Mouse (Mus musculus) kidney, embryonic 15.5 days (tissue): ENCODE measurements around the gene Traf3ip1. TPM values are rescaled to one million over a fixed set of nuclear protein-coding genes. Genes with fewer than 3 reads are reported as not detected.

Source experiments
- ATAC-seq: fragments of 200-750 bp; cut with Nextera tagmentation; replicated peaks from 2 replicates; pipeline ENCODE4 v1.8.0; 2017; ENCODE audit warnings: moderate TSS enrichment; ENCODE audit not compliant: low FRiP score
- H3K27ac ChIP-seq: fragments of 300-500 bp; sonication (generic); 2 replicates; pipeline ENCODE4 v1.5.1; 2015; ENCODE audit warnings: mild to moderate bottlenecking, inconsistent platforms
- H3K27me3 ChIP-seq: fragments of 300-500 bp; sonication (generic); 2 replicates; pipeline ENCODE4 v1.6.1; 2015; ENCODE audit warnings: inconsistent platforms
- H3K36me3 ChIP-seq: fragments of 300-500 bp; sonication (generic); 2 replicates; pipeline ENCODE4 v1.6.1; 2015; ENCODE audit warnings: inconsistent platforms
- H3K4me1 ChIP-seq: fragments of 300-500 bp; sonication (generic); 2 replicates; pipeline ENCODE4 v1.6.1; 2015; ENCODE audit warnings: inconsistent platforms
- H3K4me2 ChIP-seq: fragments of 300-500 bp; sonication (generic); 2 replicates; pipeline ENCODE4 v1.6.1; 2015; ENCODE audit warnings: moderate library complexity, mild to moderate bottlenecking, inconsistent platforms
- H3K4me3 ChIP-seq: fragments of 300-500 bp; sonication (generic); replicated peaks from 2 replicates; pipeline ENCODE4 v1.5.1; 2015; ENCODE audit warnings: mild to moderate bottlenecking, inconsistent platforms
- H3K9ac ChIP-seq: fragments of 300-500 bp; sonication (generic); 2 replicates; pipeline ENCODE4 v1.6.1; 2015; ENCODE audit warnings: mild to moderate bottlenecking, inconsistent platforms
- H3K9me3 ChIP-seq: fragments of 300-500 bp; sonication (generic); replicated peaks from 2 replicates; pipeline ENCODE4 v1.6.1; 2016; ENCODE audit warnings: inconsistent platforms
- WGBS: fragments of 180-500 bp; shearing (Covaris S2); methylation state at CpG from one replicate; pipeline ENCODE4 v1.1.7; 2015; ENCODE audit warnings: mixed read lengths; 5-methylcytosine and 5-hydroxymethylcytosine counted together
- polyA plus RNA-seq: library from polyadenylated mRNA; unstranded; fragments of >200 nt; fragmentation: Nextera tagmentation; extraction: Ambion mirVana; gene quantifications from 2 replicates; pipeline ENCODE4 v1.2.1, GENCODE M21; 2015

The Traf3ip1 gene
- 10.1 and 11.8 TPM in 2 replicates for polyA plus RNA-seq

DNA sequence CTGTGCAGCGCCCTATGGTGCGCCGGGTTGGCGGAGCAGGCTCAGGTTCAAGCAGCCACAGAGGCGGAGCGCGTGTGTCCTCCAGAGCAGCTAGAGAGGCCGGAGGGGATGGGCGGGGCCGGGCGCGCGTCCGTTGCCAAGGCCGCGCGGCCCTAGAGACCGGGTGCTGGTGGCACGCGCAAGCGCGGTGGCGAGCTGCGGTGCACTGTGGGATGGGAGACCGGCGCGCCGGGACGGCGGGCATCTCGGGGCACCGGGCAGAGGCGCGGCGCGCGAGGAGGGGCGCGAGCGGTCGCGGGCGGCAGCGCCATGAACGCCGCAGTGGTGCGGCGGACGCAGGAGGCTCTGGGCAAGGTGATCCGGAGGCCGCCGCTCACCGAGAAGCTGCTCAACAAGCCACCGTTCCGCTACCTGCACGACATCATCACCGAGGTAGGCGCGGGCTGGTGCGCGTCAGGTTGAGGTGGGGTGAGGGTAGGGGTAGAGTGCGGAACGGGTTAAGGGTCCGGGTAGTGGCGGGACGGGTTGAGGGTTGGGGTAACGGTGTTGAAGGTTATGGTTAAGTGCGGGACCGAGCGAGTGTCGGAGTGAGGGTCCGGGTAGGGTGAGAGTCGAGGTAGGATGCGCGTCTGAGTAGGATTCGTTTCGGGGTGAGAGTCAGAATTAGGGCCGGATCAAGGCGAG lies at the start of gene Traf3ip1:
Gene Traf3ip1 (plus strand): TSS at position 191 of the 684 bp plus-strand sequence.
- H3K4me3 ChIP-seq = peak within 1 kb of the TSS; percentile 96
- H3K9ac ChIP-seq = peak within 1 kb of the TSS; percentile 71
- no peaks in the 10 kb centered on the region for H3K9me3 ChIP-seq
- H3K4me2 ChIP-seq = peak within 1 kb of the TSS; percentile 89
- ATAC-seq = peak; percentile 98
- peaks cover 16% of the 10 kb centered on the region for H3K4me1 ChIP-seq
- H3K36me3 ChIP-seq = peaks cover 3% of the 10 kb centered on the region; the same call in 1 of the 2 replicates
- H3K27ac ChIP-seq = no peak within 1 kb of the TSS
- H3K27me3 ChIP-seq = no peaks in the 10 kb centered on the region
- WGBS = under 1% methylated on average over 73 of the region's 79 CpGs

DNA sequence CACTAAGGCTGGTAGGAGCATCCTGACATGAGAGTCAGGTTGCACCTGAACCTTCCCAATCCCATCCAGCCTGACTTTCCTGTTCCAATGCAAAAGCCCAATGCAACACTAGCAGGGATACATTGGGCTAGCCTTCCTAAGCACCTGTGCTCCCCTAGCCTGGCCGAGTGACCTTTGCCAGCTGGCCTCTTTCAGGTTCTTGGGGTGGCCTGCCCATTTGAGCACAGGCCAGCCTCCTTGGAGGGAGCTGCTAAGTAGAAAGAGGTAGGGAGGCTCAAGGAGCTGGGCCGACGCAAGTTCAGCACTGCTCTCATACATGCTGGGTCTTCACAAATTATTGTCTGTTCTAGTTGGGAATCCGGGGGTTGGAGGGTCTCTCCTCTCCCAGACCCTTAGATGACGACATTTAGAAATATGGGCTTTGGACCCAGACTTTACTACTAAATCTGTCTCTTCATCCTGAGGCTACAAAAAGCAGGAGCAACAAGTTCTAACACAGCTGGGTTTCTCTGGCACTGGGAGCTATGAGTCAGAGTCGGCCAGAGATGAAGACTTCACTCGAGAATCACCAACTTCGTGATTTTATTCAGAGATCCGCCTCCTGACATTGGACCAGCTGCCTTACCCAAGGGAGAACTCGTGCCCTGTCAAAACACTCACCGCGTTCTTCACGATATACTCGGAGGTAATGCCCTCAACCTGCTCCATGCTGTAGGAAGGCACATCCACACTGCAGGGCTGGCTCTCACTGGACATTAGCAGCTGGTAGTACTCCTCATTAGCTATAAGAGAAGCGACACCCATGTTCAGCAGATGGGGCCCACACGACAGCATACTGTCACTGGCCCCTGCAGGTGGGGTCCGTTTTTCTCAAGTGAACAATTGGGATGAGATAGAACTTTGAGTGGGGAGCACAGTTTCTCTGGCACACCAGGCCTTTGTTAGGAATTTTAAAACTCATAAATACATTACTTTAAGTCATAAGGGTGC lies 49.3 kb upstream of the Traf3ip1 start:
- Histone ChIP-seq H3K9ac (no peak overlapping the region), H3K4me1 (peaks cover 30% of the 10 kb centered on the region), H3K4me3 (no peak overlapping the region)

DNA sequence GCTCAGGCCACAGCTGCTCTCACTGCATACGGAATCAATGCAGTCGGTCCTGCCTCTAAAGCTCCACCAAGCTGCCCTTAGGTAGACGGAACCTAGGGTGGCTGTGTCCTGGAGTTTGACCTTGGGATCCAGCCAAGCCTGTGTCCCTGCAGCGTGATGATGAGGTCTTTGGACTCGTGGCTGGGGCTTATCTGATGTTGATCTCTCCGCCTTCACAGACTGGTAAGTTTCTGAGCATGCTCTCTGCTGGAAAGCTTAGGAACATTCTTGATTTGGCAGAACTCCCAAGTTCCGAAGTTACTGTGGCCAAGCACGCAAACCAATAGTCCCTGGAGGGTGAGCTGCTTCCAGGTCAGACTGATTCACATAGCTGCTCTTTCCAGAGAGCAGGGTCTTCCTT lies 48.4 kb upstream of the Traf3ip1 start:
- Histone ChIP-seq H3K9me3 (peaks cover 4% of the 10 kb centered on the region; the same call in 1 of the 2 replicates), H3K4me1 (peaks cover 34% of the 10 kb centered on the region), H3K9ac (no peak overlapping the region), H3K4me2 (no peak overlapping the region), H3K4me3 (no peak overlapping the region), H3K36me3 (peaks cover 30% of the 10 kb centered on the region), H3K27ac (peak overlapping the region; percentile 59), H3K27me3 (no peaks in the 10 kb centered on the region)
- WGBS = 56% methylated on average over 8 of the region's 8 CpGs
- ATAC-seq = peak; percentile 30; the same call in 1 of the 2 replicates

More for the DNA sequence above, 49.3 kb upstream of the Traf3ip1 start:
- H3K27ac ChIP-seq = peak overlapping the region; percentile 59
- H3K36me3 ChIP-seq = peaks cover 39% of the 10 kb centered on the region
- no peak for ATAC-seq
- no peaks in the 10 kb centered on the region for H3K27me3 ChIP-seq
- H3K9me3 ChIP-seq = peaks cover 4% of the 10 kb centered on the region; the same call in 1 of the 2 replicates
- 78% methylated on average over 17 of the region's 17 CpGs for WGBS
- no peak overlapping the region for H3K4me2 ChIP-seq

DNA sequence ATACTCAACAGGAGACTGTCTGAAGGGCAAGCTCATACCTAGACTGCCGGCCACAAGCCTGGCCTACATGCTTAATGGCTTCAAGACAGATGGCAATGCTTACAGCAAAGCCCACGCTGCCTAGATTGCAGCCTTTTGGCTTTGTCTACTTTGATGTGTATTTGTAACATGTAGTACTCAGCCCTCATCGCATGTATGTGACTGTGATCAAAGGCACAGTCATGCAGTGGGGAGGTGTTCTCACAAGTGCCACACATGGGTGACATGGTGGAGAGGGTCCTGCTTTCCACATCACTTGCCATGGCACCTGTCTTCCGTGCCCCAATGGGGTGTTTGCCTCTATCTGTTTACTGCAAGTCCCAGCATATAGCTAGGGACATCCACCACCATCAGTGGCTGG lies 47.9 kb upstream of the Traf3ip1 start:
- Histone ChIP-seq H3K9me3 (peaks cover 4% of the 10 kb centered on the region; the same call in 1 of the 2 replicates), H3K4me3 (no peak overlapping the region), H3K36me3 (peaks cover 28% of the 10 kb centered on the region), H3K27ac (peak overlapping the region; percentile 59), H3K9ac (no peak overlapping the region), H3K4me2 (no peak overlapping the region), H3K4me1 (peaks cover 39% of the 10 kb centered on the region), H3K27me3 (no peaks in the 10 kb centered on the region)
- ATAC-seq = no peak
- 84% methylated on average over 4 of the region's 4 CpGs for WGBS

DNA sequence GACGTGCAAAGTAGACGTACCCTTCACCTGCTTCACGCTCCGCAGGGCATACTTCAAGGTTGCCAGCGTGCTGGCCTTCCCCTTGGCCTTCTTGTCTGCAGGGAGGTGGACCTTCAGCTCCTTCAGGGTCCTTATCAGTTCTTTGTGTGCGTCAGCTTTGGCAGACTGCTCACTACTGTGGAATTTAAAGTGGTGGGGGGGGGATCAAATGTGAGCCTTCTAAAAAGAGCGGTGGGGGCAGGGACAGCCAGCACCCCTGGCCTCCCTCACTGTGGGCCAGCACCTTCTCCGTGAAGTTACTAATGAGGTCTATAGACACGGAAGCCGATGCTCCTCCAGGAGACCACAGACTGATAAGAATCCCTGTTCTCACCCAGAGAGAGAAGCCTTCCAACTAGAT lies 45.8 kb upstream of the Traf3ip1 start:
- no peaks in the 10 kb centered on the region for H3K27me3 ChIP-seq
- no peak overlapping the region for H3K4me3 ChIP-seq
- WGBS = 84% methylated on average over 10 of the region's 10 CpGs
- no peak for ATAC-seq
- peaks cover 46% of the 10 kb centered on the region for H3K4me1 ChIP-seq
- H3K9me3 ChIP-seq = peaks cover 4% of the 10 kb centered on the region; the same call in 1 of the 2 replicates
- no peak overlapping the region for H3K4me2 ChIP-seq
- no peak overlapping the region for H3K9ac ChIP-seq
- H3K27ac ChIP-seq = no peak overlapping the region
- peaks cover 28% of the 10 kb centered on the region for H3K36me3 ChIP-seq

DNA sequence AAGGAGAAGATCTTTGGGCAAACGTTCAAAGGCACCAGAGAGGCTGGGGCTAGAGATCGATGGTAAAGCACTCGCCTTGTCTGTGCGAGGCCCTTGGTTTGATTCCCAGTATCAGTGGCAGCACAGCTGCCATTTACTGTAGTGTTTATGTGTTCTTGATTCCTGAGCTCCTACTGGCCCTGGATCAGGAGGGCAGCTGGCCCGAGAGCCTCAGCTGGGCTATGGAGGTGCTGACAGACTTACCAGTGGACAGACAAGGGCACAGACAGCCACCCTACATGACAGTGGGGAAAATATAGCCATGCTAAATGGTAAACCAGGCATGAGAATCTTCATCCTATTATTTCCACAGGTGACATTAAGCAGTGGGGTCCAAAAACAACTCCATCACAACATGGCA lies 43.6 kb upstream of the Traf3ip1 start:
- no peak for ATAC-seq
- peaks cover 56% of the 10 kb centered on the region for H3K4me1 ChIP-seq
- no peak overlapping the region for H3K4me3 ChIP-seq

DNA sequence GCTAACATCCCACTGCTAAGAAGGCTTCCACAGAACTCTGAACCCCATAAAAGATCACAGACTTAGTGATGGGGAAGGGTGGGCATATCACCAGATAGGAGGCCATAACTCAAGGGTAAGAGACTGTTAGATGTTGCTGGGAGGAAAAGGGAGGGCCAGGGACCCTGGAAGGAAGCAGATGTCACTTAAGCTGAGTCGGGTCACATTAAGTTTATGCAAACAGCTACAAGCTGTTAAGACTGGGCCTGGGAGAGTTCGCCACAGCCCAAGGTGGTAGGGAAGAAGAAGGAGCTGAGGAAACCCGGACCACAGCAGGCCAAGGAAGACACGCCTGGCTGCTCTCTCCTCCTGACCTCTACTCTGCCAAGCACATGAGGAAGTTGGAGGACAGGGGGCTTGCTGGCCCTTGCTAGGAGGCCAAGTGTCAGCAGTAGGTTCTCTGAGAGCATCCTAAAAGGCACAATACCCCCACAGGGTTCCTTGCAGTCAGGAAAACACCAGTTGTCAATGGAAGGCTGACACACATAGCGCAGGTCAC lies 42.8 kb upstream of the Traf3ip1 start:
- H3K4me3 ChIP-seq = no peak overlapping the region
- peaks cover 20% of the 10 kb centered on the region for H3K36me3 ChIP-seq
- no peak overlapping the region for H3K9ac ChIP-seq
- no peaks in the 10 kb centered on the region for H3K27me3 ChIP-seq
- H3K4me1 ChIP-seq = peaks cover 57% of the 10 kb centered on the region
- no peak overlapping the region for H3K4me2 ChIP-seq
- H3K27ac ChIP-seq = peak overlapping the region; percentile 69
- H3K9me3 ChIP-seq = peaks cover 4% of the 10 kb centered on the region; the same call in 1 of the 2 replicates
- 28% methylated on average over 5 of the region's 5 CpGs for WGBS
- ATAC-seq = peak; percentile 40; the same call in 1 of the 2 replicates

More for the DNA sequence above, 43.6 kb upstream of the Traf3ip1 start:
- no peak overlapping the region for H3K4me2 ChIP-seq
- peaks cover 20% of the 10 kb centered on the region for H3K36me3 ChIP-seq
- no peak overlapping the region for H3K9ac ChIP-seq
- peak overlapping the region; percentile 69; the same call in 1 of the 2 replicates for H3K27ac ChIP-seq
- H3K9me3 ChIP-seq = peaks cover 4% of the 10 kb centered on the region; the same call in 1 of the 2 replicates
- H3K27me3 ChIP-seq = no peaks in the 10 kb centered on the region
- WGBS = 75% methylated on average over 5 of the region's 5 CpGs

DNA sequence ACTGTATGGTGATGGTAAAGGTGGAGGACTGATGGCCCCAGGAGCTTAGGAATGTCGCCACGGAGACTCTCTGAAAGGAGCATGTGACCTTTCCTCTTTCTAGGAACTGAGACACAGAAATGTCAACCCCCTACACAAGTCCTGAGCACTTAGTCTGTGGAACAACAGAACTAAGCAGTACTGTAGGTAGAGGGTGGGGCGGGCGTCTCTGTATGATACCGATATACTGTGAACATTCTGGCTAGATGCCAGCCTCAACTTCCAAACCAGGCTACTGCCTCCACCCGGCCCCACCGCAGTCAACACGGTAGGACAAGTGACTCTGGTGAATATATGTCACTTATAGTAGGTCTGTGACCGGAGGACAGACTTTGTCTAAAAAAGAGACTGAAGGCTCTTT lies 40.5 kb upstream of the Traf3ip1 start:
- H3K9me3 ChIP-seq = no peaks in the 10 kb centered on the region
- H3K36me3 ChIP-seq = peaks cover 2% of the 10 kb centered on the region; the same call in 1 of the 2 replicates
- H3K4me3 ChIP-seq = no peak overlapping the region
- 79% methylated on average over 9 of the region's 9 CpGs for WGBS
- no peak overlapping the region for H3K27ac ChIP-seq
- no peak overlapping the region for H3K4me2 ChIP-seq
- H3K4me1 ChIP-seq = peaks cover 69% of the 10 kb centered on the region
- no peak overlapping the region for H3K9ac ChIP-seq
- no peak for ATAC-seq
- H3K27me3 ChIP-seq = no peaks in the 10 kb centered on the region

DNA sequence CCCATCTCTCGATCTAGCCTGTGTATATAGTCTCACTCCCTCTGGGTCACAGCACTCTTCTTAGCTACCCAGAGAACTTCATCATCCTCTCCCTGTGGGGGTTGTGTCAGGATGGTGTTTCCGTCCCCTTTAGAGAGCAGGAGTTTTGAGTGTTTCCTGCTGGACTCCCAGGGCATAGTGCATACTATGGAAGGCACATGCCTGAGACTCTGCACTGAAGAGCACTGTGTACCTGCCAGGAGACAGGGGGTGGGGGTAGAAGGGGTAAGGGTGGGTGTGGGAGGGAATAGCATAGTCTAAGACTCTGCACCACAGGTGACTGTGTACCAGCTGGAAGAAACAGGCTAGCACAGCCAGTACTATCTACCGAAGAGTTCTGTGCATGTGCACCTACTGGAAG lies 40.1 kb upstream of the Traf3ip1 start:
- ATAC-seq = no peak
- Histone ChIP-seq H3K4me3 (no peak overlapping the region), H3K9ac (no peak overlapping the region), H3K9me3 (no peaks in the 10 kb centered on the region), H3K27me3 (no peaks in the 10 kb centered on the region), H3K4me1 (peaks cover 66% of the 10 kb centered on the region), H3K36me3 (no peaks in the 10 kb centered on the region; the same call in 1 of the 2 replicates), H3K27ac (0 out of 2 replicates have a peak overlapping the region, but pooled peaks have one; percentile 81), H3K4me2 (no peak overlapping the region)
- 68% methylated on average over 3 of the region's 3 CpGs for WGBS

DNA sequence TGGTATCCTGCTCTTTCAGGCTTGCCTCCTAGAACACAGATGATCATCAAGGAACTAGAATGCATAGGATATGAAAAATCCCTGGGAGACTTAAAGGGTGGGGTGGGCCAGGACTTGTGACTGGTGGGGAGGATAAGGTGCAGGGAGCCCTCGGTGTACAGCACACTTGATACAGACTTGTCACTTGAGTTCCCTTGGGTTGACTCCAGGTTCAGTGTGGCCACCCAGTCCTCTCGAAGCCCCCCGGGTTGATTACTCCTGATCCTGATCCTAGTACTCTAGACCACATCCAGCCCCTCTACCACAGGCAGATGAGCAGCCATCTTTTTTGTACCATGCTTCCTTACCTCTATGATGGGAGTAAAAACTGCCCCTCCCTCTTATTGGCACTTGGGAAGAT lies 39.5 kb upstream of the Traf3ip1 start:
- Histone ChIP-seq H3K4me2 (no peak overlapping the region), H3K9ac (no peak overlapping the region)
- ATAC-seq = no peak

DNA sequence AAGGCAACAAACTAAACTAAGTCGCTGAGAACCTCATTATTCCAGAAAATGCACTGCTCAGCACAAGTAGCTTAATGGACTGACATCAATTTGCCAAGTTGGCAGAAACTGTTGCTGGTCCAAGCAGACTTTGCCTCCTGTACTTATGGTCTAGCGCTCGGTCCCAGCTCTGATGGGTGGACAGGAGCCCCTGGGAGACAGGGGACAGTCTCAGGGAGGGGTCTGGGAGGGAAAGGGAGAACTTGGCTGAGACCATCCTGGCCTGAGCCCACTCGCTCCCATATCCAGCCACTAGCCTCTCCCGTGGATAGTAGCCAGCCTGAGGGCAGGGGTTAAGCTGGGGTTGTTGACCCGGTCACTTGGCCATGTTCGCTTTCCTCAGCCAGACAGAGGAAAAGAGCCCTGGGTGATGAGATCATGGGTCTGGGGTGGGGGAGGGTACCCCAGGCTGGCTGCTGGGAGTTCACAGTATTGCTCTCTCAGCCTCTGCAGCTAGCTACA lies 38.7 kb upstream of the Traf3ip1 start:
- H3K4me2 ChIP-seq = peak overlapping the region; percentile 38
- no peak overlapping the region for H3K4me3 ChIP-seq
- peaks cover 76% of the 10 kb centered on the region for H3K4me1 ChIP-seq
- whole genome bisulfite sequencing = 21% methylated on average over 7 of the region's 7 CpGs
- peak overlapping the region; percentile 81 for H3K27ac ChIP-seq
- H3K27me3 ChIP-seq = no peaks in the 10 kb centered on the region
- no peaks in the 10 kb centered on the region for H3K36me3 ChIP-seq
- no peaks in the 10 kb centered on the region for H3K9me3 ChIP-seq
- ATAC-seq = no peak
- no peak overlapping the region for H3K9ac ChIP-seq

More for the DNA sequence above, 39.5 kb upstream of the Traf3ip1 start:
- H3K4me1 ChIP-seq = peaks cover 68% of the 10 kb centered on the region
- no peak overlapping the region for H3K4me3 ChIP-seq
- WGBS = 81% methylated on average over 3 of the region's 3 CpGs
- peak overlapping the region; percentile 81; the same call in 1 of the 2 replicates for H3K27ac ChIP-seq
- no peaks in the 10 kb centered on the region for H3K27me3 ChIP-seq
- H3K36me3 ChIP-seq = no peaks in the 10 kb centered on the region
- no peaks in the 10 kb centered on the region for H3K9me3 ChIP-seq
